10 mouse cellular contexts compared by ENCODE assay signal in genomic region chr3:138654610-138655371, GRCm38 (mm10).
A peak's percentile ranks its signal among the peaks of the same experiment; 100 is the strongest.
DNase-seq lines count a peak whose midpoint lies in the region; ATAC-seq and TF ChIP-seq lines count a peak whose summit lies in the region.
"Had no signal": no experiment of that assay in that cellular context is flagged by ENCODE, and none has a peak within 500 bp of the region (broad histone marks: within the 10 kb centered on the region; RNA-seq: fewer than 3 reads in every experiment).

No protein-coding gene starts in this region.

- POLR2A ChIA-PET in Patski (lab: Charles Lee): interaction anchor here (0.6 to 1.0 kb wide), 2 partner anchors 24 to 106 kb away, joined by 3 read pairs; no protein-coding TSS in a partner anchor

- H3K4me1 ChIP-seq in limb, embryonic 15.5 days: peaks cover 23% of the 10 kb centered on the region

- peak overlapping the region; percentile 62; the same call in 1 of the 2 replicates for H3K27ac ChIP-seq in layer of hippocampus, adult 2 months
- H3K27ac ChIP-seq in limb, embryonic 15.5 days: peak overlapping the region; percentile 72
- H3K27ac ChIP-seq: heart, adult 2 months; liver, embryonic 13.5 days had no signal

- H3K27me3 ChIP-seq in C2C12 (ENCODE audit: control insufficient read depth, insufficient read depth, insufficient read length): no peaks in the 10 kb centered on the region
- H3K27me3 ChIP-seq in Patski: no peaks in the 10 kb centered on the region
- no peaks in the 10 kb centered on the region for H3K27me3 ChIP-seq in limb, embryonic 15.5 days
- H3K27me3 ChIP-seq: liver, embryonic 13.5 days had no signal

- TF ChIP-seq CTCF in layer of hippocampus, adult 2 months (conservative IDR thresholded peaks at IDR 0.05): no peak
- TF ChIP-seq CTCF in C2C12 (IDR thresholded peaks at IDR 0.05; ENCODE audit: control insufficient read depth, insufficient read depth, insufficient read length) (no peak), Patski (IDR thresholded peaks at IDR 0.05) (no peak)

- no peaks in the 10 kb centered on the region for H3K79me3 ChIP-seq in C2C12 (ENCODE audit: low read depth)

- 73% methylated on average over 16 of the region's 16 CpGs for WGBS in limb, embryonic 15.5 days

- H3K9ac ChIP-seq in limb, embryonic 15.5 days: no peak overlapping the region
- H3K9ac ChIP-seq: liver, embryonic 13.5 days had no signal

- no peak for DNase-seq in layer of hippocampus, adult 2 months (ENCODE audit: low spot score in 2 of 2)
- no peak for DNase-seq in layer of hippocampus, postnatal 36 days
- peak; percentile 77 for DNase-seq in Patski (ENCODE audit: low read depth, low spot score)
- DNase-seq in thymus, postnatal 10 days (ENCODE audit: low spot score in 2 of 2): no peak
- no peak for DNase-seq in cerebellum, adult 9-11 months
- DNase-seq: heart, adult 2 months; liver, embryonic 13.5 days; thymus, postnatal 25 days had no signal

- ATAC-seq in Patski: peak; percentile 79
- ATAC-seq in limb, embryonic 15.5 days (ENCODE audit: insufficient number of reproducible peaks, low FRiP score, low TSS enrichment, low read depth): no peak

- H3K79me2 ChIP-seq in C2C12 (ENCODE audit: control insufficient read depth, insufficient read depth): no peaks in the 10 kb centered on the region

- no peaks in the 10 kb centered on the region for H3K9me3 ChIP-seq in limb, embryonic 15.5 days

- no peak overlapping the region for H3K4me2 ChIP-seq in limb, embryonic 15.5 days
- H3K4me2 ChIP-seq: liver, embryonic 13.5 days had no signal

- H3K36me3 ChIP-seq in C2C12 (ENCODE audit: control insufficient read depth, insufficient read depth): no peaks in the 10 kb centered on the region
- H3K36me3 ChIP-seq in limb, embryonic 15.5 days: no peaks in the 10 kb centered on the region
- H3K36me3 ChIP-seq: liver, embryonic 13.5 days had no signal

- in situ Hi-C loops in Patski (cut with MboI; ENCODE audit: low pct_unique_long_range_greater_than_20kb): no loop called here

- H3ac ChIP-seq in C2C12 (ENCODE audit: control insufficient read depth, insufficient read length, low read depth): no peak overlapping the region

- no peak overlapping the region for H3K4me3 ChIP-seq in layer of hippocampus, adult 2 months
- H3K4me3 ChIP-seq in C2C12 (ENCODE audit: insufficient read depth, poor library complexity, severe bottlenecking): no peak overlapping the region
- no peak overlapping the region for H3K4me3 ChIP-seq in limb, embryonic 15.5 days
- H3K4me3 ChIP-seq: heart, adult 2 months; liver, embryonic 13.5 days had no signal

- CTCF ChIA-PET in Patski (lab: Charles Lee): interaction anchor here (0.8 to 2.8 kb wide), 8 partner anchors 9 to 259 kb away, joined by 3 to 10 read pairs (median 4); no protein-coding TSS in a partner anchor

TF ChIP-seq in C2C12, 6 proteins besides CTCF, POLR2A, EP300 and RAD21:
- TF ChIP-seq FOSL1 (IDR thresholded peaks at IDR 0.05; ENCODE audit: insufficient read depth, low read length, poor library complexity, severe bottlenecking): no peak
- peak; percentile 54 for TF ChIP-seq USF1 (IDR thresholded peaks at IDR 0.05; ENCODE audit: low read depth)
- TF ChIP-seq MAX (IDR thresholded peaks at IDR 0.05): peak; percentile 51
- TF ChIP-seq MYOD1 (IDR thresholded peaks at IDR 0.05; ENCODE audit: control insufficient read depth, insufficient read length, low read depth): peak; percentile 60
